Mouse (Mus musculus) mouse embryonic stem cell (cell line): ENCODE data around the gene B3gat3.
"Not testable (repeated sequence)": the region's sequence is repeated elsewhere in the genome, so short reads cannot be mapped to it uniquely, and the experiment has no call there.

ENCODE experiments used
- in situ Hi-C, 2 experiments: fragments of 300-500 bp; cut with MboI; formaldehyde crosslinking; loops; 1 replicate in 1 of 2; 3 replicates in 1 of 2; pipeline ENCODE4 v1.14.3; 2019 to 2020; ENCODE audit warnings: low sequenced_read_pairs in 2 of 2, low pct_unique_long_range_greater_than_20kb in 1 of 2, mixed read lengths in 1 of 2; ENCODE audit not compliant: unreplicated experiment in 1 of 2

Gene B3gat3

GRCm38 (mm10) chr19:8896231-8896630 lies 23.9 kb upstream of the B3gat3 start:
- in situ Hi-C loops: not testable (repeated sequence)

DNA sequence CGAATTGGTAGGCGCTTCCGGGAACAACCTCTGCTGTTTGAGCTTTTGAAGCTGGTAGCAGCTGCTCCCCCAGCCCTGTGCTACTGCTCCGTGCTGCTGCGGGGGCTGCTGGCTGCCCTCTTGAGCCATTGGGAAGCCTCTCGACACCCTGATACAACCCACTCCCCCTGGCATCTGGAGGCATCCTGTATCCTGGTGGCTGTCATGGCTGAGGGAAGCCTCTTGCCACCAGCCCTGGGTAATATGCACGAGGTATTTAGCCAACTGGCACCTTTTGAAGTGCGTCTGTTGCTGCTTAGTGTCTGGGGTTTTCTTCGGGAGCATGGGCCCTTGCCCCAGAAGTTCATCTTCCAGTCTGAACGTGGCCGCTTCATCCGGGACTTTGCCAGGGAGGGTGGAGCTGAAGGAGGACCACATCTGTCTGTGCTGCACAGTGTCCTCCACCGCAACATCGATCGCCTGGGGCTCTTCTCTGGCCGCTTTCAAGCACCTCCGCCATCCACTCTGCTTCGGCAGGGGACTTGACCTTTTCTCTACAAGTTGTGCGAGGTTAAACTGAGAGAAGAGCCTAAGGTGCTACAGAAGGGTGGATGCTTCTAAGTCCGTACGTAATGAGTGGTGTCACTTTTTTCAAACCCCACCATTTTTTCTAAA lies 22.8 kb upstream of the B3gat3 start:
- in situ Hi-C loops: not testable (repeated sequence)

- in situ Hi-C loops: no loop called here
Observed at GRCm38 (mm10) chr19:8897865-8898495, 22.2 kb upstream of the B3gat3 start, which contains the start of gene Ganab. TSS of gene Ganab (plus strand) at chr19:8898071.

- in situ Hi-C loops: no loop called here
Observed at GRCm38 (mm10) chr19:8898576-8898975, 21.6 kb upstream of the B3gat3 start.

DNA sequence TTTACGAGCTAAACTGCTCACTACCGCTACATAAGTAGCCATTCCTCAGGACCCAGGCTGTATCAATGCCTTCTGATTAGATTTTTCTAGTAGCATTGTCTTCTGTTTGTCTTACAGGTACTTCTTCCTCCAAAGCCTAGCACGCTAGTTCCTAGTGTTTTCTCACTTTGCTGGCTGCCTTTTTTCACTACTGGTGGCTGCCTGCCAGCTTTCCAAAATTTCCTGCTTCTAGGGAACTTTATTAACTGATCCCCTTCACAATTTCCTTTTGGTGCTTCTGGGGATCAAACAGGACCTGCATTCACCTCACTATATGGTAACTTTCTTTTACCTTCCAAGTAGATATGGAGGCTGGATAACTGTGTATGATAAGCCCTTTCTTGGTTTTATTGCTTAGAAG lies 21.1 kb upstream of the B3gat3 start:
- in situ Hi-C loops: no loop called here

DNA sequence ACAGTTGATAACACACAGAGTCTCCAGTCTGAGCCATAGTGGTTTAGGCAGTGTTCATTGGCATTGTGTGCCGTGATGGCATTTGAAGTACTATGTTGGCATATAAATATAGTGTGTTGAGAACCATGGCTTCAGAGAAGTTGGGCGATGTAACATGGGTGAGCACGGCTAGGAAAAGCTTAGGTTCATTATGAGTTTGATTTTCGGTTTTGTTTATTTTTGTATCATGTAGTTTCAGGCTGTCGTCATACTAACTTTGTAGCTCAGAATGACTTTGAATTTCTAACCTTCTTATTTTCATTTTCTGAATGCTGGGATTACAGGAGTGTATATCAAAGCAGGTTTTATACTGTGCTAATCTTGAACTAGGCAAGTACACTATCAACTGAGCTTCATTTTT lies 16.8 kb upstream of the B3gat3 start:
- in situ Hi-C loops: no loop called here

DNA sequence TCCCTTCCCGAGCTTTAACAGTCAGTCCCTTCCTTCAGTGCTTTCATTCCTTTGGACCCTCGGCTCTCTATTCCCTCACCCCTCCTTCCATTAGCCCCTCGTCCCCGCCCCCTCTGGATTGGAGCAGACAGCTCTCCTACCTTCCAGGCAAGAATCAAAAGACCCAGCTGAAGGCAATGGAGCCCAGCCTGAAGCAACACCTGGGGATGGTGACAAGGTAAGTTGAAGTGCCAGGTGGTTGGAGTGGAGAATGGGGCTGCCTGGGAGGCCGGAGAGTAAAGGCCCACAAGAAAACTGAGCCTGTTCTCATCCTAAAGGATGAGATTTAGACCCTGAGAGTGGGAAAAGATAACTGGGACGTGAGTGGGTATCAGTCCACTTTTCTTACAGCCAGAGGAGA lies 11.6 kb upstream of the B3gat3 start:
- in situ Hi-C loops: loop anchor here in 1 of 2 experiments (5.0 kb wide), 1 partner anchor 44 kb away; the partner anchor contains the start of gene Tut1

- in situ Hi-C loops: no loop called here
Observed at GRCm38 (mm10) chr19:8911810-8912209, 8.4 kb upstream of the B3gat3 start.

- in situ Hi-C loops: no loop called here
Observed at GRCm38 (mm10) chr19:8914212-8914611, 6.0 kb upstream of the B3gat3 start.

- in situ Hi-C loops: no loop called here
Observed at GRCm38 (mm10) chr19:8919000-8919399, 1.2 kb upstream of the B3gat3 start.

- in situ Hi-C loops: no loop called here
Observed at GRCm38 (mm10) chr19:8919684-8920072, 496 bp upstream of the B3gat3 start.

DNA sequence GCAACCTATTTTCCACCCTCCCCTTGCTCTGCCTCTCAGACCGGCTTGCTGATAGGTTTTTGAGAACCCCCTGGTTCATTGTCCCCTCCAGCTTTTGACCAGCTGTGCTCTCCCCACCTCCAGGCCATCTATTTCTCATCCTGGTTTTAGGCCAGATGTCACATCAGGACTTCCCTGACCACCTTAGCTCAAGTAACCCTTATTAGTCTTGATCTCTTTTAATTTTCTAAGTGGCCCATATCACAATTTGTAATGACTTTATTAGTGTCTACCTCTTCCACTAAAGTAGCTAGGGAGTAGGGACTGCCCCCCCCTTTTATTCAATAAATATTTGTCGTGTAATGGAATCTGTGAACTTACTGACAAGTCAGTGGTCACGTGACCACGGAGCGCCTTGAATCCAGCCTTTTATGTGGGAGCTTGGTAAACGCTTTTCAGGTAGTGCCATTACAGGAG lies 690 bp downstream of the B3gat3 start:
- in situ Hi-C loops: no loop called here

- in situ Hi-C loops: no loop called here
Observed at GRCm38 (mm10) chr19:8921741-8922140, 1.6 kb downstream of the B3gat3 start.

DNA sequence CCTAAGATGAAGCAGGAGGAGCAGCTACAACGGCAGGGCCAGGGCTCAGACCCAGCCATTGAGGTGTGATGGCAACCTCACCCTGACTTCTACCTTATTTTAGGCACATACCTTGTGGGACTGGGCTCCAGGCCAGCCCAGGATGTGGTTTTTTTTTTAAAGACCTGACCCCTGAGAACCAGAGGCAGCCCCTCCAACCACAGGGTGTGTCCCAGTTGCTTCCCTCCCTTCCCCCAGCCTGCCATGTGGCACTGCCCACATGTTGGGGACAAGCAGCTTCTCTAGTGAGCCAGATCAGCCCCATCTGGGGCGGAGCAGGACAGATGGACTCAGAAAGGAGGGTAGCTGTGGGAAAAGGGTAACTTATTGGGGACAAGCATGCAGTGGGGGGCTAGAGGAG lies 6.6 kb downstream of the B3gat3 start:
- in situ Hi-C loops: loop anchor here in 1 of 2 experiments (25.0 kb wide), 1 partner anchor 1686 kb away; the partner anchor contains the start of genes Ddb1 and Tkfc

DNA sequence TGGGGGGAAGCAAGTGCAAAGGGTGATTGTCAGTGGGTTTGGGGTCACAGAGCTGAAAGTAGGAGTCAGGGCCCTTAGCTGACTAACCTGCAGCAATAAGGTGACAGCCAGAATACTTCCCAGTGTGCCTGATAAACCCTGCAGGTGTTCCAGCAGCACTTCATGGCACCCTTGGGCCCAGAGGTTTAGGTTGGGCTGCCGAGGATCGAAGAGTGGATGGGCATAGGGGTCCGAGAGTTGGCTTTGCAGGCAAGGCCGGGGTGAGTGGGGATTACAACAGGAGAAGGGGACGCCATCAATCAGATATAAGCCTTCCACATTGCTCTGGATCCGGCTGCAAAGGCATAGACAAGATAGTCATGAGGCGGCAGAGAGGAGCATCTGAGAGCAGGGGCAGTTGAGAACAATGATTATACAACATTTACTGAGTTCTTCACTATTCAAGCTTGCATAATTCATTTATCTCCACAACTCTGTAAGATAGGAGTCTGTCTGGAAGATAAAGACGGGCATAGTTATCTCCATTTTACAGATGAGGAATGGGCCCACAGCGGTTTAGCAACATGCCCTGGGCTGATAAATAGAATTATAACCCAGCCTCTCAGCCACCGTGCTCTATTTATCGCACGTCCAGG lies 7.8 kb downstream of the B3gat3 start:
- in situ Hi-C loops: loop anchor here in 1 of 2 experiments (25.0 kb wide), 1 partner anchor 1684 kb away; the partner anchor contains the start of genes Ddb1 and Tkfc

DNA sequence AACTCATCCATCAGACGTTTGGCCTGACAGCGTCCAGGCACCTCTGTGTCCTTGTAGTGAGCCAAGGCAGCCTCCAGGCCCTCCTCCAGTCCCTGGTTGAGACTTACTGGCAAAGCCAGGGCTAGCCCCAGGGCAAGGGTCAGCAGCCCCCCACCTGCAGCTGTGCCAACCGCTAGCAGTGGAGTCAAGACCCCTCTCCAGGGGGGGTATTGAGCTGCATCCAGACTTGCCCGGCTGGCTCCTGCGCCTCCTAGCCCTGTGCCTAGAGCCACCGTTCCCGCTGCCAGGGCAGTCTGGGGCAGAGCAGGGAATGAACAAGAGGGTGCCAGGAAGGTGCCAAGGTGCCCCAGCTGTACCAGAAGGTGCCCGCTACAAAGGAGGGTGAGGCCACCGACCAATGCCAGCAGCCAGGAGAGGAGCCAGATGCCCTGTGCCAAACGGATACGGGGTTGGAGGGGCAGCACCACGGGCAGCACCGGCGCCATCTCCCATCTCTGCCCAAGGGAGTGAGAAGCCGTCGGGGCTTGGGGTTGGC lies 8.6 kb downstream of the B3gat3 start:
- in situ Hi-C loops: loop anchor here in 1 of 2 experiments (25.0 kb wide), 1 partner anchor 1684 kb away; the partner anchor contains the start of genes Ddb1 and Tkfc

- in situ Hi-C loops: loop anchor here in 1 of 2 experiments (25.0 kb wide), 1 partner anchor 1683 kb away; the partner anchor contains the start of genes Ddb1 and Tkfc
Observed at GRCm38 (mm10) chr19:8929224-8930088, 9.3 kb downstream of the B3gat3 start, which contains the start of the genes Rom1 and Eml3. TSS of gene Rom1 (minus strand) at chr19:8929356. TSS of gene Eml3 (plus strand) at chr19:8929552.

GRCm38 (mm10) chr19:8930117-8930516 lies 9.9 kb downstream of the B3gat3 start:
- in situ Hi-C loops: loop anchor here in 1 of 2 experiments (25.0 kb wide), 1 partner anchor 1682 kb away; the partner anchor contains the start of genes Ddb1 and Tkfc
